Mouse (Mus musculus) lung, postnatal 14 days (tissue): ENCODE data around the gene Sf3b5.

ENCODE experiments used
- DNase-seq: peaks from one replicate; pipeline ENCODE4 v3.0.0; 2021

Sf3b5 gene

DNA sequence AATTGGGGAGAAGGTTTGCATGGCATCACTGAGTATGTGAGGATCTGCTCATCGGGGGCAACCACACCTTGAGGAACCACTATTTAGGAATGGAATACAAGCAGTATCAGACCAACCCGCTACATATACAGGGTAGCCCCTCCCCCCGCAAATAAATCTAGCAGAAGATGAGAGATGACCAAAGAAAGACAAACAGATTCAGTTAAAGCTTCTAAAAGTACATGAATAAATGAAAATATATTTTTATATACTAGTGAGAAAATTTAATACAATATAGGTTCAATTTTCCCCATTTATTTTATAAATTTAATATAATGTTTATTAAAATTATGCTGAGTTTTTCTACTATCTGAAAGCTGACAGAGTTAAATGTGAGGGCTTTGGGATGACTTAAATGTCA lies at the start of gene Sf3b5:
TSS of gene Sf3b5 (plus strand) at position 301 of the 400 bp plus-strand sequence.
- DNase-seq = no peak

DNA sequence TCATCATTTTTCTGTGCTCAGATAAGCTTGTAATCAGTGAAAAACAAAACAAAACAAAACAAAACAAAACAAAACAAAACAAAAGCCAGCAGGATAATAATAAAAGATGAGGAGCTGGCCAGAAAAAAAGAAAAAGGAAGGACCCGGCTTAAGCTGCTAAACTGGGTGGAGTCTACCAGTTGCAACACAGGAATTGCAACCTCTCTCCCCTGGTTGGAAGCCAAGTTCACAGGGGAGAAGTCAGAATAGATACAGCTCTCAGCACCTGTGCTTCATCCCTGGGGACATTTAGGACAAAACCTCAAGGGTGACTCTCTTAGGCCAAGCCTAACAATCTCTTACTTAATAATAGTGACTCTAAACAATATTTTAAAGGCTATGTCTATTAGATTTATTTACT lies 49.3 kb upstream of the Sf3b5 start:
- no peak for DNase-seq

GRCm38 (mm10) chr10:12957271-12957670 lies 47.9 kb upstream of the Sf3b5 start:
- DNase-seq = no peak

DNA sequence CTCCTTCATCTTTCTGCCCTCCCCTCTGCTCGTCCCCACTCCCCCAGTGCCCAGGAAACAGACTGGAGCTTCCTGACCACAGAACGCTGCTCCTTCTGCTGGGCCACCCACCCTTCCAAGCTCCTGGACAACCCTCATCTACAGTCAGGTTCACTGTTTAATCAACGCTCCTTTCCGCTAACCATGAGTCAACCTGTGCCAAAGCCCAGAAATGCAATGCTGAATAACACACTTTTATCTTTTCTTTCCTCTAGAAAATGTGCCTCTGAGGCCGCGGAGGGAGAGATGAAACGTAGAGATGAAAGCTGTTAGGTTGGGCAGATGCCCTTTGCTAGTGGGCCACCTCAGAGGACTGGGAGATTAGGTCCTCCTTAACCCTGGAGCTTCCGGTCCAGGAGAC lies 43.6 kb upstream of the Sf3b5 start:
- no peak for DNase-seq

DNA sequence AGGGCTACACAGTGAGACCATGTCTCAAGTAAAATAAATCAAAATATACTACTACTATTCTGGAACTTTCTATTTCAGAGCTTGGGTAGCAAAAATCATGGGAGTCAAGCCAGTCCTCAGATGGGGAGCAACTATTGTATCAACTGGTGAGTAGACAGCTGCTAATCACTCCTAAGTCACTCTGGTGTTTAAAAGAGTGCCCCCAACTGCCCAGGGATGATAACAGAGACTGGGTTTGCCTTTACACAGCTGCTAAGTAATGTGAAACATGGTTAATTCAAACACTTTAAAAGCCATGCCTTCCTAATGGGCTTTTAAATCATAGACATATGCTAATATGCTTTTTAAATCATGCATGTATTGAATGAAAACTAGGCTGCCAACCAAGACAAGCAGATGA lies 42.9 kb upstream of the Sf3b5 start:
- DNase-seq = no peak

- no peak for DNase-seq
These were observed 41.6 kb upstream of the Sf3b5 start for GRCm38 (mm10) chr10:12963362-12964147.

GRCm38 (mm10) chr10:12964151-12965075 lies 40.7 kb upstream of the Sf3b5 start, which contains the start of gene Stx11:
Gene Stx11 (minus strand): TSS chr10:12964298.
- DNase-seq = peak; percentile 70

DNA sequence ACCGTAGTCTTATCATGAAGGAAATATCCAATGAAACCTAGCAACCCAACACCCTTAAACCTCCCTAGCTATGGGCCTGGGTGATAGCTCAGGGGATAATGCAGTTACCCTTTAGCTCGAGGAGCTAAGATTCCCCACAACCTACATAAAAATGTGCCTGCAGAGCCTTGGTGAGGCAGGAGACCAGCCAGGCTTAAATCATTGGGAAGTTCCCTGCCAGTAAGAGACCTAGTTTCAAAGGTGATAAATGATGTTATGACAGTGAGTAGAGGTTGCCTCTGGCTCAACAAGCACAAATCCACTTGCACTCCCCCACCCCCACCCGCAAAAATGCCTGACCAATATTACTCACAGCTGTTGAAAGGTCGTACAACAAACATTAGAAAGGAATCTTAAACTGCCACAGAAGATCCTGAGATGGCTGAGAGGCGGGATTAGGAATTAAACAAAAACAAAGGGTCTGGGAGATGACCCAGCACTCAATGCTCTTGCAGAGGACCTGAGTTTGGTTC lies 39.4 kb upstream of the Sf3b5 start:
- DNase-seq = no peak

- DNase-seq = no peak
These were observed 30.6 kb upstream of the Sf3b5 start for GRCm38 (mm10) chr10:12974572-12974971.

- DNase-seq = no peak
These were observed 29.7 kb upstream of the Sf3b5 start for GRCm38 (mm10) chr10:12975461-12975860.

GRCm38 (mm10) chr10:12975957-12976356 lies 29.2 kb upstream of the Sf3b5 start:
- DNase-seq = no peak

DNA sequence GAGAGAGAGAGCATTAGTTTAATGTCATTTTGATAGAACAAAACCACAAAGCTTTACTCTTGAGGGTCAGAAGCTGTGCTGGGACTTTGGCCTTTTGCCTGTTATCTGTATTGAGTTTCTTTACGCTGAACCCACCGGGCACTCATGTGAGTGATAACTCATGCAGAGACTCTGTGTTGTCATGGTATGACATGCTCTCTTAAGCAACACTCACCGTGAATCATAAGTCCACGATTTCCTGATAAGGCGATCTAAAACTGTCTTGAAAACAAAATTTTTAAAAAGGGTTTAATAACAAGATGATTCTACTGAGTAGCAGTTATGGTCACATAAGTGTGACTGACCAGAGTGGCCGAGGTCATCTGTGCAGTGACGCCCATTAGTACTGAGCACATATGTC lies 28.6 kb upstream of the Sf3b5 start:
- no peak for DNase-seq

DNA sequence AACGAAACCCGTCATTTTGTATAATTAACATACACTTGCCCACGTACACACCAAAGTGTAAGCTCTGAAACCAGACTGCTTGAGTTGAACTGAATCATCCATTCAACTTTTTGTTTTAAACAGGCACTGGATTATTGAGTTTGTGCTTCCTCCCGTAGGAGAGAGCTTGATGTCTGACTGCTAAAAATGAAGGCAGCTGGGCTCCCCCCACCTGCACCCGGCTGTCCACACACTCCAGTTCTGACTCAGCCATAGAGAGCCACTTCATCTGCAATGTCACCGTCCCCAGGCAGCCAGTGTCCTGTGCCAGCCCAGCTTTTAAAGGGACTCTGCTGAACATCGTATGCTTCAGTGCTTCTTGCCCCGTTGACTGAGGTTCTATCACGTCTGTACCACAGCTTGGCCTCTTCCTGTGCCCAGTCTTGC lies 27.3 kb upstream of the Sf3b5 start:
- peak; percentile 22 for DNase-seq

- DNase-seq = no peak
These were observed 24.1 kb upstream of the Sf3b5 start for GRCm38 (mm10) chr10:12981071-12981470.

GRCm38 (mm10) chr10:12983516-12983915 lies 21.6 kb upstream of the Sf3b5 start:
- DNase-seq = no peak

- no peak for DNase-seq
These were observed 20.1 kb upstream of the Sf3b5 start for GRCm38 (mm10) chr10:12985028-12985427.

DNA sequence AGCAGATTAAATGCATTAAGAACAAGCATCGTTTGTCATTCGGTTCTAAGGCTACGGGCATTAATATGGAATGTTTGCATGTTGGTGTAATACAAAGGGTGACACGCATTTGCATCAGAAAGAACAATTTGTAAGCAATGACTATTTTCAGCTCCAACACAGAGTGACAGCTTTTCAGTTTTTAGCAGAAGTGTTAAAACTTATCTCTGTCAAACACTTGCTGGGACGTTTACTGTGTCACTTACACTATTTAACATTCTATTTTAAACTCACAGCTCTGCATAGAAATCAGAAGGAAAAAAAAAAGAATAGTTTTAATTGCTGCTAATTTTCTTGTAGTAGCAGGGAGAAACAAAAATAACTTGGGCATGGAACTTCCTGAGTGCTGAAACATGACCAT lies 18.7 kb upstream of the Sf3b5 start:
- DNase-seq = no peak

DNA sequence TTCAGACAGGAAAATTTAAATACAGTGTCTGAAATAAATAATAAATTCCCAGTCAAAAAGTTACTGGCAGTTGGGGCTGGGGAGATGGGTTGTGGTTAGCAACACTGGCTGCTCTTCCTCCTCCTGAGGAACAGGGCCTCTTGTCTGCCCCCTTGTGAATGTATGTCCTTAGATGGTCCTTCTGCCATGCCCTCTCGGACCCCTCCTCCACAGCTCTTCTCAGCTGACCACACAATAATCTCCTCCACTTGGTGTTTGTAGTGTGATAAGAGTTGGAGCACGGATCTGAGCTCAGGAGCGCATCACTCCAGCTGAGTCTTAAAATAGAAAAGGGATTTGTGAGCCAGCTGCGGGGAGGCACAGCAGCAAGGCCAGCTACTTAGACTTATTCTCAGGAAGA lies 18.2 kb upstream of the Sf3b5 start:
- no peak for DNase-seq

GRCm38 (mm10) chr10:12991953-12992352 lies 13.2 kb upstream of the Sf3b5 start:
- DNase-seq = no peak

- no peak for DNase-seq
These were observed 11.6 kb upstream of the Sf3b5 start for GRCm38 (mm10) chr10:12993411-12994039.

DNA sequence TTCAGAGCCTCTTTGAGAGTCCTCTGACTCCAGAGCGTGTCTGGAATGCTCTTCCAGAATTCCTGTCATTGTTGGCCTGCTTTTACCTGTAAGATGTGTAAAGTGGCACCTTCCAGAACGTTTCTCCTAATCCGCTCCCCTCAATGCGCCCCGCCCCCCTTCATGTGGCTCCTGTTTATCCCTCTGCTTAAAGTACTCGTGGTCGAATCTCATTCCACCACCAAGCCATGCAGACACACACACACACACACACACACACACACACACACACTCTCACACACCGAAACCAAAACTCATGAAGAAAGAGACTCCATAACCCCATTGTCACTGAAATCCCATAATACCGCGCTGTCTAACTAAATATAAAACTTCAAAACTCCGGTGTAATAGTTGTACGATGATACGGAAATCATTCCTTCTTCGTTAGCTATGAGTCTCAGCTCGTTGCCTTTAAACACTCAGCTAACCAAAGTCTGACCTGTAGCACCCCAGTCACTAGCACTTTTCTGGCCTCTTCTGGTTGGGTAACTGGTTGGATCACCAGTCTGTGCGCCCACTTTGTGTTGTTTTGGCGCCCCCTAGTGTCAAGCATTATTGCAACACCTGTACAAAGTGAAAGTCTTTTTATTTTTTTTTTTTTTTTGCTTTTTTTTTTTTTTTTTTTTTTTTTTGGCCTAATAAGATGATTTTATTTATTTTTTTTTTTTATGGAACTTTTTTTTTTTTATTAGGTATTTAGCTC lies 8.2 kb upstream of the Sf3b5 start:
- peak; percentile 94 for DNase-seq
